Mouse (Mus musculus) embryonic facial prominence, embryonic 12.5 days (tissue): Measurements from ENCODE around the gene Vps9d1. TPM values are rescaled to one million over a fixed set of nuclear protein-coding genes. Genes with fewer than 3 reads are reported as not detected.

Experiments used
- ATAC-seq: fragments of 200-750 bp; cut with Nextera tagmentation; 2 replicates; pipeline ENCODE4 v1.8.0; 2017; ENCODE audit not compliant: insufficient number of reproducible peaks, insufficient read depth, low FRiP score, low TSS enrichment
- H3K27ac ChIP-seq: fragments of 300-500 bp; sonication (generic); 2 replicates; pipeline ENCODE4 v1.5.1; 2016; ENCODE audit warnings: mild to moderate bottlenecking
- H3K27me3 ChIP-seq: fragments of 300-500 bp; sonication (generic); 2 replicates; pipeline ENCODE4 v1.6.1; 2016; ENCODE audit warnings: mild to moderate bottlenecking, moderate library complexity
- H3K36me3 ChIP-seq: fragments of 300-500 bp; sonication (generic); 2 replicates; pipeline ENCODE4 v1.6.1; 2016; ENCODE audit warnings: mild to moderate bottlenecking
- H3K4me1 ChIP-seq: fragments of 300-500 bp; sonication (generic); 2 replicates; pipeline ENCODE4 v1.6.1; 2016
- H3K4me2 ChIP-seq: fragments of 300-500 bp; sonication (generic); replicated peaks from 2 replicates; pipeline ENCODE4 v1.6.1; 2016; ENCODE audit warnings: mild to moderate bottlenecking, moderate library complexity
- H3K4me3 ChIP-seq: fragments of 300-500 bp; sonication (generic); 2 replicates; pipeline ENCODE4 v1.5.1; 2016; ENCODE audit warnings: mild to moderate bottlenecking
- H3K9ac ChIP-seq: fragments of 300-500 bp; sonication (generic); 2 replicates; pipeline ENCODE4 v1.6.1; 2016; ENCODE audit warnings: mild to moderate bottlenecking, moderate library complexity
- H3K9me3 ChIP-seq: fragments of 300-500 bp; sonication (generic); 2 replicates; pipeline ENCODE4 v1.6.1; 2016; ENCODE audit warnings: mild to moderate bottlenecking, moderate library complexity
- WGBS: fragments of 180-500 bp; shearing (Covaris S2); methylation state at CpG from one replicate; pipeline ENCODE4 v1.1.7; 2016; 5-methylcytosine and 5-hydroxymethylcytosine counted together
- polyA plus RNA-seq: library from polyadenylated mRNA; unstranded; fragments of >200 nt; fragmentation: Nextera tagmentation; extraction: Ambion mirVana; gene quantifications from 2 replicates; pipeline ENCODE4 v1.2.1, GENCODE M21; 2016

The Vps9d1 gene
- polyA plus RNA-seq, 1 experiment from 2014 or later, result 35.1 TPM

GRCm38 (mm10) chr8:123250940-123251339, 3.2 kb downstream of the Vps9d1 start:
- Histone ChIP-seq H3K27ac (no peak overlapping the region), H3K9ac (no peak overlapping the region), H3K27me3 (no peaks in the 10 kb centered on the region), H3K9me3 (no peaks in the 10 kb centered on the region), H3K4me1 (peaks cover 25% of the 10 kb centered on the region), H3K4me3 (no peak overlapping the region), H3K36me3 (peaks cover 58% of the 10 kb centered on the region), H3K4me2 (no peak overlapping the region)
- 95% methylated on average over 5 of the region's 5 CpGs for WGBS
- ATAC-seq, result no peak

- ATAC-seq, result no peak
- no peaks in the 10 kb centered on the region for H3K27me3 ChIP-seq
- no peak overlapping the region for H3K4me2 ChIP-seq
- H3K4me1 ChIP-seq, result peaks cover 13% of the 10 kb centered on the region
- no peak overlapping the region for H3K4me3 ChIP-seq
- no peak overlapping the region for H3K9ac ChIP-seq
- no peak overlapping the region for H3K27ac ChIP-seq
- H3K9me3 ChIP-seq, result no peaks in the 10 kb centered on the region
- peaks cover 76% of the 10 kb centered on the region for H3K36me3 ChIP-seq
- WGBS, result 95% methylated on average over 8 of the region's 8 CpGs
Observed at GRCm38 (mm10) chr8:123248596-123248995, 5.6 kb downstream of the Vps9d1 start.

- Histone ChIP-seq H3K4me1 (peaks cover 6% of the 10 kb centered on the region), H3K4me2 (no peak overlapping the region), H3K9ac (no peak overlapping the region), H3K36me3 (peaks cover 83% of the 10 kb centered on the region), H3K27me3 (no peaks in the 10 kb centered on the region), H3K27ac (no peak overlapping the region), H3K4me3 (no peak overlapping the region), H3K9me3 (no peaks in the 10 kb centered on the region)
- ATAC-seq, result no peak
- 94% methylated on average over 6 of the region's 6 CpGs for WGBS
Observed at GRCm38 (mm10) chr8:123247748-123248147, 6.4 kb downstream of the Vps9d1 start.

- no peak overlapping the region for H3K4me3 ChIP-seq
- no peak overlapping the region for H3K27ac ChIP-seq
- peaks cover 86% of the 10 kb centered on the region for H3K36me3 ChIP-seq
- ATAC-seq, result no peak
- no peak overlapping the region for H3K4me2 ChIP-seq
- no peaks in the 10 kb centered on the region for H3K27me3 ChIP-seq
- H3K9me3 ChIP-seq, result no peaks in the 10 kb centered on the region
- no peaks in the 10 kb centered on the region for H3K4me1 ChIP-seq
- WGBS, result 93% methylated on average over 12 of the region's 12 CpGs
- no peak overlapping the region for H3K9ac ChIP-seq
Observed at GRCm38 (mm10) chr8:123245543-123245942, 8.6 kb downstream of the Vps9d1 start.

GRCm38 (mm10) chr8:123244382-123244781, 9.8 kb downstream of the Vps9d1 start:
- 86% methylated on average over 4 of the region's 4 CpGs for WGBS
- peaks cover 74% of the 10 kb centered on the region for H3K36me3 ChIP-seq
- no peak overlapping the region for H3K4me2 ChIP-seq
- H3K9ac ChIP-seq, result no peak overlapping the region
- H3K27ac ChIP-seq, result no peak overlapping the region
- no peak for ATAC-seq
- no peaks in the 10 kb centered on the region for H3K4me1 ChIP-seq
- H3K9me3 ChIP-seq, result no peaks in the 10 kb centered on the region
- H3K4me3 ChIP-seq, result no peak overlapping the region
- H3K27me3 ChIP-seq, result no peaks in the 10 kb centered on the region

GRCm38 (mm10) chr8:123243053-123243452, 11.1 kb downstream of the Vps9d1 start:
- 65% methylated on average over 11 of the region's 11 CpGs for WGBS
- Histone ChIP-seq H3K36me3 (peaks cover 62% of the 10 kb centered on the region), H3K4me3 (no peak overlapping the region), H3K4me1 (no peaks in the 10 kb centered on the region), H3K9ac (no peak overlapping the region), H3K4me2 (no peak overlapping the region), H3K27me3 (no peaks in the 10 kb centered on the region), H3K27ac (no peak overlapping the region), H3K9me3 (no peaks in the 10 kb centered on the region)
- ATAC-seq, result 0 out of 2 replicates have a peak, but pooled peaks have one; percentile 37

GRCm38 (mm10) chr8:123242107-123242923, 11.8 kb downstream of the Vps9d1 start:
- H3K27me3 ChIP-seq, result no peaks in the 10 kb centered on the region
- 86% methylated on average over 7 of the region's 7 CpGs for WGBS
- ATAC-seq, result 0 out of 2 replicates have a peak, but pooled peaks have one; percentile 28
- no peaks in the 10 kb centered on the region for H3K4me1 ChIP-seq
- no peak overlapping the region for H3K27ac ChIP-seq
- no peak overlapping the region for H3K4me2 ChIP-seq
- H3K9me3 ChIP-seq, result no peaks in the 10 kb centered on the region
- peaks cover 55% of the 10 kb centered on the region for H3K36me3 ChIP-seq
- H3K4me3 ChIP-seq, result no peak overlapping the region
- H3K9ac ChIP-seq, result no peak overlapping the region

- no peak overlapping the region for H3K9ac ChIP-seq
- peaks cover 18% of the 10 kb centered on the region for H3K27me3 ChIP-seq
- ATAC-seq, result no peak
- peaks cover 15% of the 10 kb centered on the region for H3K4me1 ChIP-seq
- peaks cover 26% of the 10 kb centered on the region for H3K36me3 ChIP-seq
- no peak overlapping the region for H3K4me2 ChIP-seq
- H3K27ac ChIP-seq, result no peak overlapping the region
- 90% methylated on average over 10 of the region's 10 CpGs for WGBS
- H3K9me3 ChIP-seq, result no peaks in the 10 kb centered on the region
- no peak overlapping the region for H3K4me3 ChIP-seq
Observed at GRCm38 (mm10) chr8:123239398-123239797, 14.8 kb downstream of the Vps9d1 start.

GRCm38 (mm10) chr8:123235520-123236497, 18.3 kb downstream of the Vps9d1 start, which contains the start of gene Spata2l:
TSS of gene Spata2l (minus strand) at chr8:123236233.
- peak within 1 kb of the TSS; percentile 88 for H3K4me2 ChIP-seq
- H3K9me3 ChIP-seq, result no peaks in the 10 kb centered on the region
- peaks cover 15% of the 10 kb centered on the region for H3K4me1 ChIP-seq
- WGBS, result 2% methylated on average over 57 of the region's 57 CpGs
- peaks cover 40% of the 10 kb centered on the region for H3K27me3 ChIP-seq
- no peaks in the 10 kb centered on the region; the same call in 1 of the 2 replicates for H3K36me3 ChIP-seq
- H3K9ac ChIP-seq, result peak within 1 kb of the TSS; percentile 49
- no peak within 1 kb of the TSS for H3K27ac ChIP-seq
- ATAC-seq, result peak; percentile 70
- H3K4me3 ChIP-seq, result peak within 1 kb of the TSS; percentile 45

GRCm38 (mm10) chr8:123234918-123235519, 19.1 kb downstream of the Vps9d1 start:
- H3K4me1 ChIP-seq, result peaks cover 15% of the 10 kb centered on the region
- peaks cover 40% of the 10 kb centered on the region for H3K27me3 ChIP-seq
- H3K9me3 ChIP-seq, result no peaks in the 10 kb centered on the region
- H3K4me2 ChIP-seq, result peak overlapping the region; percentile 88
- peak overlapping the region; percentile 49; the same call in 1 of the 2 replicates for H3K9ac ChIP-seq
- peaks cover 1% of the 10 kb centered on the region; the same call in 1 of the 2 replicates for H3K36me3 ChIP-seq
- no peak overlapping the region for H3K27ac ChIP-seq
- H3K4me3 ChIP-seq, result peak overlapping the region; percentile 45
- 31% methylated on average over 13 of the region's 13 CpGs for WGBS
- ATAC-seq, result no peak

- ATAC-seq, result no peak
- Histone ChIP-seq H3K9me3 (no peaks in the 10 kb centered on the region), H3K27me3 (peaks cover 40% of the 10 kb centered on the region), H3K4me3 (no peak overlapping the region), H3K27ac (no peak overlapping the region), H3K36me3 (peaks cover 10% of the 10 kb centered on the region), H3K4me1 (peaks cover 15% of the 10 kb centered on the region), H3K4me2 (no peak overlapping the region), H3K9ac (no peak overlapping the region)
- WGBS, result 74% methylated on average over 11 of the region's 11 CpGs
Observed at GRCm38 (mm10) chr8:123233760-123234159, 20.4 kb downstream of the Vps9d1 start.
